Mouse (Mus musculus) ES-E14 (cell line): ENCODE results near the gene Myl9.

ENCODE experiments used
- CHD2 ChIP-seq: IDR thresholded peaks from 2 replicates; pipeline ENCODE4 v1.6.1; 2014; ENCODE audit warnings: mild to moderate bottlenecking, low read depth, low read length, inconsistent platforms
- MAFK ChIP-seq: IDR thresholded peaks from 2 replicates; pipeline ENCODE4 v1.6.1; 2014; ENCODE audit warnings: mild to moderate bottlenecking, low read depth, low read length, inconsistent platforms; ENCODE audit not compliant: insufficient read depth
- ZC3H11A ChIP-seq: IDR thresholded peaks from 2 replicates; pipeline ENCODE4 v1.6.1; 2012; ENCODE audit warnings: low read depth, mild to moderate bottlenecking, inconsistent platforms, low read length, borderline replicate concordance
- ZNF384 ChIP-seq: IDR thresholded peaks from 2 replicates; pipeline ENCODE4 v1.6.1; 2012; ENCODE audit warnings: low read depth, low read length, inconsistent platforms

- no peak for TF ChIP-seq CHD2
- TF ChIP-seq MAFK, result no peak
- no peak for TF ChIP-seq ZNF384
- no peak for TF ChIP-seq ZC3H11A
Measured at GRCm38 (mm10) chr2:156741265-156741664, 34.0 kb upstream of the Myl9 start.
